Mouse (Mus musculus): Measurements from ENCODE around the gene Jade2. TPM values are rescaled to one million over a fixed set of nuclear protein-coding genes. Genes with fewer than 3 reads are reported as not detected.

The Jade2 gene
- polyA plus RNA-seq, 1 experiment: 10.1 TPM

GRCm38 (mm10) chr11:51855818-51856615 lies 1.4 kb downstream of the Jade2 start:
- Histone ChIP-seq H3K27me3 (ENCODE audit: control insufficient read depth, insufficient read depth, low read length, poor library complexity, severe bottlenecking) (no peaks in the 10 kb centered on the region), H3K27ac (ENCODE audit: insufficient read depth, low read length) (peak overlapping the region; percentile 67), H3K4me1 (ENCODE audit: control insufficient read depth, insufficient read depth, low read length) (no peaks in the 10 kb centered on the region), H3K9ac (ENCODE audit: low read depth, poor library complexity, severe bottlenecking) (peak overlapping the region; percentile 78), H3K9me3 (replicated peaks; ENCODE audit: control insufficient read depth, insufficient read depth, low read length, poor library complexity, severe bottlenecking) (no peaks in the 10 kb centered on the region), H3K36me3 (ENCODE audit: control insufficient read depth, insufficient read depth, low read length, poor library complexity, severe bottlenecking) (no peaks in the 10 kb centered on the region), H3K4me3 (ENCODE audit: low read depth, low read length) (peak overlapping the region; percentile 82)
- TF ChIP-seq EP300 (IDR thresholded peaks at IDR 0.05; ENCODE audit: insufficient read depth, low read depth, low read length) (0 out of 2 replicates have a peak, but pooled peaks have one; percentile 29), CTCF (IDR thresholded peaks at IDR 0.05; ENCODE audit: low read depth, low read length) (no peak)

GRCm38 (mm10) chr11:51854981-51855817 lies 2.3 kb downstream of the Jade2 start:
- H3K27ac ChIP-seq (ENCODE audit: insufficient read depth, low read length): no peak overlapping the region
- no peaks in the 10 kb centered on the region for H3K9me3 ChIP-seq (replicated peaks; ENCODE audit: control insufficient read depth, insufficient read depth, low read length, poor library complexity, severe bottlenecking)
- H3K4me3 ChIP-seq (ENCODE audit: low read depth, low read length): peak overlapping the region; percentile 82
- no peaks in the 10 kb centered on the region for H3K36me3 ChIP-seq (ENCODE audit: control insufficient read depth, insufficient read depth, low read length, poor library complexity, severe bottlenecking)
- H3K27me3 ChIP-seq (ENCODE audit: control insufficient read depth, insufficient read depth, low read length, poor library complexity, severe bottlenecking): no peaks in the 10 kb centered on the region
- peak overlapping the region; percentile 78 for H3K9ac ChIP-seq (ENCODE audit: low read depth, poor library complexity, severe bottlenecking)
- no peaks in the 10 kb centered on the region for H3K4me1 ChIP-seq (ENCODE audit: control insufficient read depth, insufficient read depth, low read length)
- no peak for TF ChIP-seq POLR2A (IDR thresholded peaks at IDR 0.05; ENCODE audit: insufficient read depth, low read length)
- TF ChIP-seq CTCF (IDR thresholded peaks at IDR 0.05; ENCODE audit: low read depth, low read length): peak; percentile 17

- Histone ChIP-seq H3K9ac (ENCODE audit: low read depth, poor library complexity, severe bottlenecking) (no peak overlapping the region), H3K9me3 (replicated peaks; ENCODE audit: control insufficient read depth, insufficient read depth, low read length, poor library complexity, severe bottlenecking) (no peaks in the 10 kb centered on the region), H3K4me3 (ENCODE audit: low read depth, low read length) (no peak overlapping the region), H3K4me1 (ENCODE audit: control insufficient read depth, insufficient read depth, low read length) (no peaks in the 10 kb centered on the region), H3K36me3 (ENCODE audit: control insufficient read depth, insufficient read depth, low read length, poor library complexity, severe bottlenecking) (no peaks in the 10 kb centered on the region), H3K27me3 (ENCODE audit: control insufficient read depth, insufficient read depth, low read length, poor library complexity, severe bottlenecking) (no peaks in the 10 kb centered on the region), H3K27ac (ENCODE audit: insufficient read depth, low read length) (no peak overlapping the region)
- TF ChIP-seq EP300 (IDR thresholded peaks at IDR 0.05; ENCODE audit: insufficient read depth, low read depth, low read length): no peak
- TF ChIP-seq POLR2A (IDR thresholded peaks at IDR 0.05; ENCODE audit: insufficient read depth, low read length): no peak
- no peak for TF ChIP-seq CTCF (IDR thresholded peaks at IDR 0.05; ENCODE audit: low read depth, low read length)
Measured at GRCm38 (mm10) chr11:51852595-51852994, 4.9 kb downstream of the Jade2 start.

- TF ChIP-seq EP300 (IDR thresholded peaks at IDR 0.05; ENCODE audit: insufficient read depth, low read depth, low read length): no peak
- Histone ChIP-seq H3K27me3 (ENCODE audit: control insufficient read depth, insufficient read depth, low read length, poor library complexity, severe bottlenecking) (no peaks in the 10 kb centered on the region), H3K9ac (ENCODE audit: low read depth, poor library complexity, severe bottlenecking) (no peak overlapping the region), H3K4me1 (ENCODE audit: control insufficient read depth, insufficient read depth, low read length) (no peaks in the 10 kb centered on the region), H3K27ac (ENCODE audit: insufficient read depth, low read length) (no peak overlapping the region), H3K9me3 (replicated peaks; ENCODE audit: control insufficient read depth, insufficient read depth, low read length, poor library complexity, severe bottlenecking) (no peaks in the 10 kb centered on the region), H3K4me3 (ENCODE audit: low read depth, low read length) (no peak overlapping the region), H3K36me3 (ENCODE audit: control insufficient read depth, insufficient read depth, low read length, poor library complexity, severe bottlenecking) (no peaks in the 10 kb centered on the region)
Measured at GRCm38 (mm10) chr11:51852091-51852521, 5.3 kb downstream of the Jade2 start.

GRCm38 (mm10) chr11:51850741-51851330 lies 6.6 kb downstream of the Jade2 start:
- H3K9me3 ChIP-seq (replicated peaks; ENCODE audit: control insufficient read depth, insufficient read depth, low read length, poor library complexity, severe bottlenecking): no peaks in the 10 kb centered on the region
- H3K4me1 ChIP-seq (ENCODE audit: control insufficient read depth, insufficient read depth, low read length): no peaks in the 10 kb centered on the region
- TF ChIP-seq EP300 (IDR thresholded peaks at IDR 0.05; ENCODE audit: insufficient read depth, low read depth, low read length) (no peak), POLR2A (IDR thresholded peaks at IDR 0.05; ENCODE audit: insufficient read depth, low read length) (no peak), CTCF (IDR thresholded peaks at IDR 0.05; ENCODE audit: low read depth, low read length) (no peak)
- no peak overlapping the region for H3K27ac ChIP-seq (ENCODE audit: insufficient read depth, low read length)
- no peak overlapping the region for H3K4me3 ChIP-seq (ENCODE audit: low read depth, low read length)
- no peak overlapping the region for H3K9ac ChIP-seq (ENCODE audit: low read depth, poor library complexity, severe bottlenecking)
- no peaks in the 10 kb centered on the region for H3K36me3 ChIP-seq (ENCODE audit: control insufficient read depth, insufficient read depth, low read length, poor library complexity, severe bottlenecking)
- no peaks in the 10 kb centered on the region for H3K27me3 ChIP-seq (ENCODE audit: control insufficient read depth, insufficient read depth, low read length, poor library complexity, severe bottlenecking)
